Mouse (Mus musculus) liver, adult 2 months (tissue): ENCODE data around the gene Trap1.

Experiments
- CTCF ChIP-seq: fragments of 200-500 bp; IDR thresholded peaks from 2 replicates; pipeline ENCODE4 v1.5.1; 2011; ENCODE audit warnings: low read depth, low read length, control low read depth
- POLR2A ChIP-seq: fragments of 200-500 bp; IDR thresholded peaks from 2 replicates; pipeline ENCODE4 v1.6.1; 2011; ENCODE audit warnings: low read length, control low read depth; ENCODE audit not compliant: insufficient read depth; ENCODE audit errors: extremely low read depth

DNA sequence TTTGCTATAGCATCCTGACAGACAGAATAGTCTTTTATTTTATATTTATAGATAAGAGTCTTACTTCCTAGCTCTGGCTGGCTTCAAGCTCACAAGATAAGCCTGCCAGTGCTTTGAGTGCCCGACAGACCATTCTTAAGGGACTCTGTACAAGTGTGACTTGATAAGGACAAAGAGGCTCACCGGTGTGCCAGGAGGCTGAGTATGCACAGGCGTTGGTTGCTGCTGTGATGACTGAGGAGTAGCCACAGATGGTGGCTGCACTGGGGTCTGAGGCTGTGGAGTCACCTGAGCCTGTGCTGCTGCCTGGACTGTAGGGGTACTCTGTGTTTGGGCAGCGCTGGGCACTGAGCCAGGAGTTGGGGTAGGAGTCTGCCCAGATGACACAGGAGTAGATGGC is 39.4 kb upstream of the Trap1 start:
- TF ChIP-seq POLR2A (no peak), CTCF (no peak)
